Mouse (Mus musculus) adrenal gland, adult 18-20 months (tissue): ENCODE results near the gene Cox4i2. TPM values are rescaled to one million over a fixed set of nuclear protein-coding genes. Genes with fewer than 3 reads are reported as not detected.

Experiments used
- DNase-seq, 2 experiments: peaks; one replicate each; pipeline ENCODE4 v3.0.0; 2021 to 2022; ENCODE audit warnings: low spot score in 2 of 2
- total RNA-seq, 2 experiments: library from RNA; stranded (reverse); gene quantifications; 1 replicate in 1 of 2; 2 replicates in 1 of 2; pipeline ENCODE4 v1.2.3; 2021

The Cox4i2 gene
- total RNA-seq, 2 experiments from 2014 or later = 2.5 to 3.8 TPM

GRCm38 (mm10) chr2:152766387-152767123 lies 12.6 kb downstream of the Cox4i2 start:
- peak; percentile 95 to 96 for DNase-seq

- DNase-seq = peak in 1 of 2 experiments; percentile 66
These were observed 13.8 kb downstream of the Cox4i2 start for GRCm38 (mm10) chr2:152767618-152768271.

GRCm38 (mm10) chr2:152769677-152770076 lies 15.7 kb downstream of the Cox4i2 start:
- no peak for DNase-seq

DNA sequence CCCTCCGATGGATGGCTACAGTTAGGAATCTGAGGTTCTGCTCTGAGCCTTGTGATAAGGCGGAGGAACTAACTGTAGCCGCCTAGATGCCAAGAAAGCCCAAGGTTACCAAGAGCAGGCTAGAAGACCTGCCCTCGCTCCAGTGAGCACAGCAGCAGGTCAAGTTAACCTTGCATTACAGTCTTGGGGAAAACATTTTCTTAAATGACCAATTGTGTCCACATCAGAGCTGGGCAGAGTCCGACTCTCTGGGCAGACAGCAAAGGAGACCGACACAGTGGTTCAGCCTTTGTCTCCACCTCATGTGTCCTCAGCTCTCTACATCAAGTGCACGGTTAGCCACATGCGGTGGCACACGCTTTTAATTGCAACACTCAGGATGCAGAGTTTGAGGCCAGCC lies 17.6 kb downstream of the Cox4i2 start:
- DNase-seq = no peak

- DNase-seq = no peak
These were observed 18.3 kb downstream of the Cox4i2 start for GRCm38 (mm10) chr2:152772231-152772630.

DNA sequence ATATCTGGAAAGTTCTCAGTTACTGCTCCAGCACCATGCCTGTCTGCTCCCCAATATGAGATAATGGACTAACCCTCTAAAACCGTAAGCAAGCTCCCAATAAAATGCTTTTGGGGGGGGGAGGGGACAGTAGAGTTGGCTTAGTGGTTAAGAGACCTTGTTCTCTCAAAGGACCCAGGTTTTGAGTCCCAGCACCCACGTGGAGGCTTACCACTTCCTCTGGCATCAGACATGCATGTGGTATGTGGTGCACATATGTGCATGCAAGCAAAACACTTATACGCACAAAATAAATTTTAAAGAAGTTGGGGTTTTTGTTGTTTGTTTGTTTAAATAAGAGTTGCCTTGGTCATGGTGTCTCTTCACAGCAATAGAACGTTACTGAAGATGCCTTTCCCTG lies 21.4 kb downstream of the Cox4i2 start:
- no peak for DNase-seq

DNA sequence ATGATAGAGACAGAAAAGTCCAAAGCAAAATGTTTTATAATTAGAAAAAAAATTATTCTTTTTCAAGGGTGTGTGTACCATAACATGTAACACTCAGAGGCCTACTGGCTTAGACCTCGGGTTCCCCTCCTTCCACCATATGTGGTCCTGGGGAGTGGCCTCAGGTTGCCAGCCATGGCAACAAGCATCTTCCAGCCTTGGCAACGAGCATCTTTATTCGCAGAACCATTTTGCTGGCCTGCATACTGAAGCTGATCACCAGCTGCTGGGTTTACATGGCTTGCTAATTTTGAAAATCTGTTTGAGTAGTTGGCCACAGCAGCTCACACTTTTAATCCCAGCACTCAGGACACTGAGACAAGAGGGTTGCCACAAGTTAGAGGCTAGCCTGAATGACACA lies 22.0 kb downstream of the Cox4i2 start:
- DNase-seq = no peak

DNA sequence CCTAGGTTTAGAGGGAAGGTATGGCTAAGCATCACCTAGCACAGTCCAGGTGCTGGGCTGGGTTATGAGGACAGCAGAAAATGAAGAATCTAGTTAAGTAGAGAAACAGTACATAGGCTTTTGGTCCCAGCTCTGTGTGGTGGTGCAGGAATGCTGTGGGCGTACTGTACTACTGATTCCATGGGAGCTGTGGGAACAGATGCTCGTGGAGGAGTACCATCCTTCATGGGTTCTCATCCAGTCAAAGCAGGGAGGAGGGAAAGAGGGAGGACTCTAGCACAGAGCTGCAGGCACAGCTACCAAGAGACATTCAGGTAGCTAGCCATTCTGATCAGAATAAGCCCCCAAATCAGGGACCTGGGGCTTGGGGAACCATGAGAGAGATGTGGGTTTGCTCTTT lies 22.5 kb downstream of the Cox4i2 start:
- DNase-seq = no peak

DNA sequence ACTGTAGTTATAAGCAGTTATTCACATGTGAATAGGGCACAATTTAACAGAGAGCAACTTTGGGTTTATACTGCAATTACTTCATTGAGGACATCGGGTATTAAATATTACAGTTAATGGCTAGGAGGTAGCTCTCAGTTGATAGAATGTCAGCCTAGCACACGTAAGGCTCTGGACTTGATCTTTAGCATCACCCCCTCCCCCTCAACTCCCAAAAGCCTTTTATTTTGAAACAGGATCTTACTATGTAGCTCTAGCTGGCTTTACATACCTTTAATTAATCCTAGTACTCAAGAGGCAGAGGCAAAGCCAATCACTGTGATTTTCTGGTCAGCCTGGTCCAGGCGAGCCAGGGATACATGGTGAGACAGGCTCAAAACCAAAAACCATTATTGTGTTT lies 23.1 kb downstream of the Cox4i2 start:
- no peak for DNase-seq

DNA sequence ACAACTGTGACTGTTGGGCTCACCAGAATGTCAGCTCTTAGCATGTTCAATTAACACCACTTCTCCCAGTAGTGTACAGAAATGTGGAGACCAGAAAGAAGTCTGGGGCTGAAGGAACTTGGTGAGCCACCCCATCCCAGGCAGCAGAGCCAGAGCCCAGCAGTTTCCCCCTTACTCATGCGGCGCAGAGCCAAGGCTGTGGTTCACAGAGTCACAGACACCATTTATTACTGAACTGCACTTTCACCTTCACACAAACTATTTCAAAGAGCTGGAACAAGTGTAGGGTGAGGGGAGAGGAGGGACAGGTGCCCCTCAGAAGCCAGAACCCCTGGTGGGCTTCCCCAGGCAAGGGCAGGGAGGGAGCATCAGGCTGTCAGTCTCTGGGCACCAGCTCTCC lies 26.5 kb downstream of the Cox4i2 start:
- DNase-seq = no peak

DNA sequence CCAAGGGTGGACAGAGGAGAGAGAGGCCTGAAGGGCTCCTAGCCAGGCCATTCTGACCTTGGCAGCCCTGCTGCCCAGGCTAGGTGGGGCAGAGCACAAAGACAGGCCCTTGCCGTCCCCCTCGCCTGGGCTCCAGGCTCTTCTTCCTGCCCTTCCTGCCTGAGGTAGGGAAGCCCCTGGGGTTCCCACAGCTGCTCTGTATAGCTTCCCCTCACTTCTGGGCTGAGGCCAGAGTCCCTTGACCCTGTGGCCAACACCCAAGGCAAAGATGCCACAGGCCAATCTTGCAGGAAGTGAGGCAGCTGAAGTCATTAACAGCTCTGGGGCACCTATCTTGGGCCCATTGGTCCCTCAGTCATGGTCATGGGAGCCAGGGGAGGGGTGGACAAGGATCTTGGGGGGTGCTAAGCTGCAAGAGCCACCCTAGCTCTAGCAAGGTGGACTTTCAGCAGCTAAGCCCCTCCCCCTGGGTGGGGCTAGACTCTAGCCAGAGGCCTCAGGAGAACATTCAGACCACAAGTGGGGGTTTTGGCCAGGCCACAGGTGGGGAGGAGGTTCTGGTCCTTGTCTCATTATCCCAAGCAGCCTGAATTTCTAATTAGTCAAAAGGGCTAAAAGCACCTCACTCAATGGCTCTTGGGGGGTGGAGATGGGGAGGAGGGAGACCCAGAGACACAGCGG lies 27.2 kb downstream of the Cox4i2 start:
- DNase-seq = peak in 1 of 2 experiments; percentile 35

- no peak for DNase-seq
These were observed 28.7 kb downstream of the Cox4i2 start for GRCm38 (mm10) chr2:152782656-152783055.

- no peak for DNase-seq
These were observed 29.3 kb downstream of the Cox4i2 start for GRCm38 (mm10) chr2:152783241-152783640.

GRCm38 (mm10) chr2:152784640-152785039 lies 30.7 kb downstream of the Cox4i2 start:
- DNase-seq = no peak

DNA sequence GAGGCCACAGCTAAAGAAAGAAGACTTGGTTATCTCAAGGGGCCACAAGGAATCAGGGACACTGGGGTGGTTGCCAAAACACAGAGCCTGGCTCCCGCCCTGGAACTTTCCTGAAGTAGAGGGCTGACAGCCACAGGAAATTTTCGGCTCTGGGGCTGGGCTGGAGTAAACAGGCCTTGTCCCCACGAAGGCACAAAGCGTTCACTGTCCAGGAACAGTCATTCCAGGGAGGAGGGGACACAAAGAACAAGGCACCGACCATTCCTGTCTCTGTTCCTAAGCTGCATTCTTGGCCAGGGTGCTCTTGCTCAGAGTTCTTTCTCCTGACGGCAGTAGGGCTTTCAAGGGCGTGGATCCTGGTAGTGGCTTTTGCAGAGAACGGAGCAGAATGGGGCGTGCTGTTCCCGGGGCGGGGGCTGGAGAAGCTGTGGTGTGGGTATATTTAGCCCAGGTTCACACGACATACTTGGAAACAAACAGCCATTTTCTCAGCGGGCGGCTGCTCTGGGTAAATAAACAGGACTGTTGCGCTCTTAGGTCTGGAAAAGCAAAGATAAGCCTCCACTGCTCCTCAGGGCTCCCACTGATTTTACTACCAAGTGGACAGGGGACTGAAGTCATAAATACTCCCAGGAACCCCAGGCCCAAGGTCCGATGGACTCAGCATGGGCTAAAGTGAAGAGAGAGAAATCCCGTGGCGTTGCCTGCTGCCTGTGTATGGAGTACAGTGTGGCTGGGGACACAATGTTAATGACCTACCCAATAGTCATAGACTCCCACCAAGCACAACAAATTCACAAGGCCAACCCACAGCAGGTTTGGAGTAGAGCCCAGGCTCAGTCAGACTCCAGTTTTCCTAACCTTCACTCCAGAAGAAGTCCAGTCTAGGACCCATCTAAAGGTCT lies 31.7 kb downstream of the Cox4i2 start:
- DNase-seq = peak; percentile 49 to 60

- no peak for DNase-seq
These were observed 33.2 kb downstream of the Cox4i2 start for GRCm38 (mm10) chr2:152787136-152787535.

DNA sequence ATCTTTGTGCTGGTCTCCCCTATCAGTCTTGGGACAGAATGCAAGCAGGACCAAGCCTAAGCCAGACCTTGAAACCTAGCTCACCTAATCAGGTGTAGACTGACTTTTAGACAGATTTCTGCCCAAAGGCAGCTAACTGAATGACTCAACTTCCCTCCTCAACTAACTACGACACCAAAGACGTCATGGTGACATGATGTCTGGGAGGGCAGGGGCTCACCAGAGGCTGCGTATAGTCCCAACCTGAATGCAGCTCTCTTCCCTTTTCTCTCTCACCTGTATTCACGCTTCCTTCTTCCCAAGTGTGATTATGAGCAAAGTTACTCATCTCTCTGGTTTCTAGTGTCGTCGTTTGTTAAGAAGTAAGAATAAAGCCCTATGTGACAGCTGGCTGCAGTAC lies 33.6 kb downstream of the Cox4i2 start:
- DNase-seq = no peak

- DNase-seq = peak in 1 of 2 experiments; percentile 36
These were observed 35.0 kb downstream of the Cox4i2 start for GRCm38 (mm10) chr2:152788892-152789421.

DNA sequence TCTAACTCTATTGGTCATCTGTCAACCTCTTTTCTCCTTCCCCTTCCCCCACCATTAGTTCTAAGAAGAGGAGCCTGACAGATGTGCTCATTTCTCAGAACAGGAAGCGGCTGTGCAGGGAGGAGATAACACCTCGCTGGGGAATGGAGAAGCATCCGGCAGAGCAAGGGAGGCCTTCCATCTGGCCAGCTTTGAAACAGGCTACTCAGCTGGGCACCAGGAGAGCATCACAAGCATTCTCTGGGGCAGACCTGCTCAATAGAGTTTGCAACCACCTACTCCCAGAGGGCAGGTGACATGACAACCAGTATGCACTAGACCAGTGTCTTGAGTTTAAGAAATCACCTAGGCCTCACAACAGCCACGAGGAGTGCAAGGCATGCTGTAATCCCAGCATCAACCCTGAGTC lies 35.6 kb downstream of the Cox4i2 start:
- no peak for DNase-seq

- no peak for DNase-seq
These were observed 38.5 kb downstream of the Cox4i2 start for GRCm38 (mm10) chr2:152792461-152792860.

- no peak for DNase-seq
These were observed 39.4 kb downstream of the Cox4i2 start for GRCm38 (mm10) chr2:152793381-152793780.
